Mouse (Mus musculus): ENCODE measurements around the gene Lrp5. TPM values are rescaled to one million over a fixed set of nuclear protein-coding genes. Genes with fewer than 3 reads are reported as not detected.

The Lrp5 gene
- total RNA-seq, 1 experiment from 2014 or later, result 0.93 TPM

DNA sequence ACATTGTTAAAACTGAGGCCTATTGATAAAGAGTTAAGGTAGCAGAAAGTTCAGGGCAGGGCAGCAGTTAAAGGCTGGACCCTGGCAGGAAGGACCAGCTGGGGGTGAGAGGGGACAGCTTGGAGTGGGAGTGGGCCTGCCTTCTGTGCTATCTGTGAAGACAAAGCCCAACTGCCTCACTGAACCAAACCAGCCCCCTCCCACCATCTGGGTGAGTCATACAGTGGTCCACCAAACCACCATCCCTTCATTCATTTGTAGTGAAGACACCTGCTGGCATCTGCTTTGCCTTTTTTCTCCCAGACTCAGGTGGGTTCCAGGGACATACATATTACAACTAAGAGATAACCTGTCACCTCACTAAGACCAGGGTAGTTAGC, 108.5 kb downstream of the Lrp5 start:
- no peak for ATAC-seq (ENCODE audit: extremely low read depth, insufficient number of reproducible peaks, low FRiP score, poor library complexity, severe bottlenecking)

- ATAC-seq (ENCODE audit: extremely low read depth, insufficient number of reproducible peaks, low FRiP score, poor library complexity, severe bottlenecking), result no peak
Measured at GRCm38 (mm10) chr19:3577265-3577910, 109.0 kb downstream of the Lrp5 start.

DNA sequence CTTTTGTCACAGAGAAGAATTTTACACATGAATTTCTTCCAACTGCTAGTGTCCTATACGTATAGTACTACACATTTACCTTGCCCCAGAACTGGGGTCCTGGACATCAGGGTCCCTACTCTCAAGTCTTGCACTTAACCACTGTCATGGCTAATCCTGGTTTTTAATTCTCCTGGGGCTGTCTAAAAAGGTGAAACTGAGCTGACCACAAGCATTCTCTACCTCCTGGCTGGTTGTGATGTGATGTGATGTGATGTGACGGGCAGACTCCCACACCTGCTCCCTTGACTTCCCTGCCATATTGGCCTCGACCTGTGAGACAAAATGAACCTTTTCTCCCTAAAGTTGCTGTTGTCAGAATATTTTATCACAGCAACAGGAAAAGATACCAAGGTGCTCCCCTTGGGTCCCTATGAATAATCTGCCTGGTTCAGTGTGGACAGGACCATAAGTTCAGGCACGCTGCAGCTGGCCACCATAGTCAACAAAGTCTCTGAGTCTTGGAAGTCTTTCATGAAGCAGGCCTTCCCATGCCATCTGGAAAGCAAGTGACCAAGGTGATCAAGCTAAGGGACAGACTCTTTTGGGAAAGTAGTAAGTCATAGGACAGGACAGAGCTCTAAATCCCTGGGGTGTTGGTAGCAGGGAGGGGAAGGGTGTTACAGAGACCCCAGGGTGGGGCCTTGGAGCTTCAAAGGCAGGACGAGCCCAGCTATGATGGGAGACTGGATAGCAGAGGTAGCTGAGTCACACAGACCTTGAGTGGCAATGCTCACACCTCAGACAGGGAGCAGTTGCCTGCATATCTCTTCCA, 109.7 kb downstream of the Lrp5 start:
- ATAC-seq (ENCODE audit: extremely low read depth, insufficient number of reproducible peaks, low FRiP score, poor library complexity, severe bottlenecking), result no peak

DNA sequence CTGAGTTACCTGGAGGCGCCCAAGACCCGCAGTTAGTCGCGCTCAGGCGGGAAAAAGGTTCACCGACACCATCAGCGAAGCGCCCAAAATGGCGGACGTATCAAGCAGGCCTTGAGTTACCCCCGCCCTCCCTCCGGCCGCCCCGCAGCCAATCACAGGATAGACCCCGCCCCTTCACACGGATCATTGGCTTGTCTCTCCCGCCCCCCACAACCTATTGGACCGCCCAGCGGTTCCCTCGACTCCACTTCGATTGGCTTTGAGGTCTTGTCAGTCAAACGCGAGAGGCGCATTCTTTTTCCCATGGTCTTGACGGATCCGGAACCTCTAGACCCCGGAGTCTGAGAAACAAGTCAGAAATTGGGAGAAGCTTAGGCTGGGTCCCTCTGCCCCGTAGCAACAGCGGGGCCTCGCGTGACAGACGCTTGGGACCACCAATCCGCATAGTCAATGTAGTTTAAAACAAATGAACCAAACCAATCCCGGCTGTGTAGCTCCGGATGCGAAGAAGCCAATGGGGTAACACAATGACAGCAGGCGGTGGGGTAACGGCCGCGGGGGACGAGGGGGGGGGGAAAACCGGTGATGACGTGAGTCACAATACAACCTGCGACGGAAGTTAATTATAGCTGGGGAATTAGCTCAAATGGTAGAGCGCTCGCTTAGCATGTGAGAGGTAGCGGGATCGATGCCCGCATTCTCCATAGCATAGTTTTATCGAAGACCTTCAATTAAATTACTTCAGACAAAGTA, 110.6 kb downstream of the Lrp5 start, which contains the start of gene Ppp6r3:
Gene Ppp6r3, minus strand, starts transcription at position 118 of the 753 bp plus-strand sequence.
- ATAC-seq (ENCODE audit: extremely low read depth, insufficient number of reproducible peaks, low FRiP score, poor library complexity, severe bottlenecking), result peak; percentile 91

DNA sequence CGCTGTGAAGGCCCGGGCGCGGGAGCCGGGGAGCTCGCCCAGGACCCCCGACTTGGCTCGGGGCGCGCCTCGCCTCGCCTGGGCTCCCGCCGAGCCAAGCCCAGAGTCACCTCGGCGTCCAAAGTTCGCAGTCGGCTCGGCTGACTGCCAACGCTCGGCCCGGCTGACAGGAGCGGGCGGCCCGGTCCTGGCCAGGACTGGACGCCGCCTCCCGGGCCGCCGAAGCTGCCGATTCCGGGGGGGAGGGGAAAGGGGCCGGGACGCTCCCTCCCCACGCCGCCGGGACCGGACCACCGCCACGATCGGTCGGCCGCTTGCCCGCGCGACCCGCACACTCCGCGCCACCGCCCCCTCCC, 111.1 kb downstream of the Lrp5 start:
- ATAC-seq (ENCODE audit: extremely low read depth, insufficient number of reproducible peaks, low FRiP score, poor library complexity, severe bottlenecking), result no peak

- ATAC-seq (ENCODE audit: extremely low read depth, insufficient number of reproducible peaks, low FRiP score, poor library complexity, severe bottlenecking), result no peak
Measured at GRCm38 (mm10) chr19:3574593-3575094, 111.7 kb downstream of the Lrp5 start.

- no peak for ATAC-seq (ENCODE audit: extremely low read depth, insufficient number of reproducible peaks, low FRiP score, poor library complexity, severe bottlenecking)
Measured at GRCm38 (mm10) chr19:3564309-3564708, 122.1 kb downstream of the Lrp5 start.

DNA sequence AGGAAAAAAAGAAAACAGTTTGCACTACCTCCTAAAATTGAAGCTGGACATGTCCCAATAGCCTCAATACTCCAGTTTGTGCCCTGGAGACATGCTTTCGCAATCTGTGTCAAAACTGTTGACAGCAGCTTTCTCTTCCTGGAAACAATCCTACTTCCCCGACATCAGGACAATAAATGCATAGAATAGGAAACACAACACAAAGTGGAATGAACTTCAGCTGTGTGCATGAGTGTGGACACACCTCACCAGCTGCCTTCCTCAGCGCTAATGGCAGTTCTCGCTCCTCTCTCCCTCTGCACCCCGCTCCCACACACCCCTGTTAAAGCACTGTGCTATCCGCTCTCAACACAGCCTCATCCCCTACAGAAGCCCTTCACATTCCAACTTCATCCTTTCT, 123.6 kb downstream of the Lrp5 start:
- no peak for ATAC-seq (ENCODE audit: extremely low read depth, insufficient number of reproducible peaks, low FRiP score, poor library complexity, severe bottlenecking)

GRCm38 (mm10) chr19:3562298-3562697, 124.1 kb downstream of the Lrp5 start:
- no peak for ATAC-seq (ENCODE audit: extremely low read depth, insufficient number of reproducible peaks, low FRiP score, poor library complexity, severe bottlenecking)

- no peak for ATAC-seq (ENCODE audit: extremely low read depth, insufficient number of reproducible peaks, low FRiP score, poor library complexity, severe bottlenecking)
Measured at GRCm38 (mm10) chr19:3556169-3556827, 130.1 kb downstream of the Lrp5 start.

DNA sequence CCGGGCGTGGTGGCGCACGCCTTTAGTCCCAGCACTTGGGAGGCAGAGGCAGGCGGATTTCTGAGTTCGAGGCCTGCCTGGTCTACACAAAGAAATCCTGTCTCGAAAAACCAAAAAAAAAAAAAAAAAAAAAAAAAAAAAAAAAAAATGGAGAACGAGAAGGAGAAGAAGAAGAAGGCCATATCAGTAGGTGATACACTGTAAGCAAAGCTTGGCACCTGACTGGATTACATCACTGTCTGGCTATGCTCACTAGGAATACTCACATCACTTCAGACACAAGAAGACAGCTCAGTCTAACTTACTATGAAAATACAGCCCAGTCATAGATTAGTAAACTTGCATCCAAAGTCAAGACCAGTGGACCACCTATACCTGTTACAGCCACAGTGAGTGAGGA, 131.6 kb downstream of the Lrp5 start:
- no peak for ATAC-seq (ENCODE audit: extremely low read depth, insufficient number of reproducible peaks, low FRiP score, poor library complexity, severe bottlenecking)

GRCm38 (mm10) chr19:3551573-3552159, 134.7 kb downstream of the Lrp5 start:
- ATAC-seq (ENCODE audit: extremely low read depth, insufficient number of reproducible peaks, low FRiP score, poor library complexity, severe bottlenecking), result no peak

DNA sequence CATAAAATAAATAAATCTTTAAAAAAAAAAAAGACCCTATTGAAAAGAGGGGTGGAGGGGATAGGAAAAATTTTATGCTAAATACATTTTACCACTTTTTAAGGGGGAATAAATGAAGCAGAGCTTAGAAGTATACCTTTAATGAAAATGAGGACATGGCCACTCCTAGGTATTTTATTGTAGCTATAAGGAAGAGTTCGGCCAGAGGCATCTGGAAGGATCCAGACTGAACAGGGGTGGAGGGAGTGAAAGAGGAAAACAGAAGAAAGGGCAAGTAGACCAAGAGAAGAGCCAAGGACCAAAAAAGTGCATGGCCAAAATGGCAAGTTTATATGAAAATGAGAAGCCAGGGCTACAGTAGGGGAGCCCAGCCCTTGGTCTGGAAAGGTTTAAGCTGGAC, 136.3 kb downstream of the Lrp5 start:
- no peak for ATAC-seq (ENCODE audit: extremely low read depth, insufficient number of reproducible peaks, low FRiP score, poor library complexity, severe bottlenecking)

DNA sequence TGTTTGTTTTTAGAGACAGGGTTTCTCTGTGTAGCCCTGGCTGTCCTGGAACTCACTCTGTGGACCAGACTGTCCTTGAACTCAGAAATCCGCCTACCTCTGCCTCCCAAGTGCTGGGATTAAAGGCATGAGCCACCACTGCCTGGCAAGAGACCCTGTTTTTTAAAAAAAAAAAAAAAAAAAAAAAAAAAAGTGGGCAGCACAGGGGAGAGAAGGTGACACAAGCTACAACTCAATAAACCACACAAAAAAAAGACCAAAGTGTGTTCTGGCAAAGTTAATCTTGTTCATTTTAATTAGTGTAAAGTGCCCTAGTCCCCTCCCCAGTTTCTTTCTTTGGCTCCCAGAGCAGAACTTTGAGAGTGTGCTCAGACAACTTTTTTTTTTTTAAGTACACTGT, 137.1 kb downstream of the Lrp5 start:
- no peak for ATAC-seq (ENCODE audit: extremely low read depth, insufficient number of reproducible peaks, low FRiP score, poor library complexity, severe bottlenecking)

- no peak for ATAC-seq (ENCODE audit: extremely low read depth, insufficient number of reproducible peaks, low FRiP score, poor library complexity, severe bottlenecking)
Measured at GRCm38 (mm10) chr19:3548311-3548710, 138.1 kb downstream of the Lrp5 start.

GRCm38 (mm10) chr19:3544995-3545394, 141.4 kb downstream of the Lrp5 start:
- no peak for ATAC-seq (ENCODE audit: extremely low read depth, insufficient number of reproducible peaks, low FRiP score, poor library complexity, severe bottlenecking)

GRCm38 (mm10) chr19:3542591-3542990, 143.8 kb downstream of the Lrp5 start:
- ATAC-seq (ENCODE audit: extremely low read depth, insufficient number of reproducible peaks, low FRiP score, poor library complexity, severe bottlenecking), result no peak

- ATAC-seq (ENCODE audit: extremely low read depth, insufficient number of reproducible peaks, low FRiP score, poor library complexity, severe bottlenecking), result no peak
Measured at GRCm38 (mm10) chr19:3540997-3541396, 145.4 kb downstream of the Lrp5 start.

GRCm38 (mm10) chr19:3540254-3540653, 146.1 kb downstream of the Lrp5 start:
- ATAC-seq (ENCODE audit: extremely low read depth, insufficient number of reproducible peaks, low FRiP score, poor library complexity, severe bottlenecking), result no peak

Data from neutrophil, adult 5-6 weeks (primary cell).